Mouse (Mus musculus) brain, embryonic 14.5 days (tissue): ENCODE results near the gene Ubtd2.

ENCODE experiments used
- CTCF ChIP-seq: fragments of 200-500 bp; IDR thresholded peaks from 2 replicates; pipeline ENCODE4 v1.5.1; 2012; ENCODE audit warnings: inconsistent platforms, mild to moderate bottlenecking, moderate library complexity, borderline replicate concordance; ENCODE audit not compliant: insufficient read depth, insufficient read length; ENCODE audit errors: extremely low read depth
- POLR2A ChIP-seq: fragments of 200-500 bp; IDR thresholded peaks from 2 replicates; pipeline ENCODE4 v1.6.1; 2012; ENCODE audit warnings: mild to moderate bottlenecking, inconsistent platforms, borderline replicate concordance; ENCODE audit not compliant: poor library complexity, insufficient read depth, insufficient read length, severe bottlenecking; ENCODE audit errors: extremely low read depth

GRCm38 (mm10) chr11:32551579-32552297, 96.6 kb downstream of the Ubtd2 start:
- TF ChIP-seq CTCF: no peak
- no peak for TF ChIP-seq POLR2A
